Mouse (Mus musculus): ENCODE data around the gene Gm9821. TPM values are rescaled to one million over a fixed set of nuclear protein-coding genes. Genes with fewer than 3 reads are reported as not detected.

Gm9821 gene
- polyA plus RNA-seq, 1 experiment, result not detected

DNA sequence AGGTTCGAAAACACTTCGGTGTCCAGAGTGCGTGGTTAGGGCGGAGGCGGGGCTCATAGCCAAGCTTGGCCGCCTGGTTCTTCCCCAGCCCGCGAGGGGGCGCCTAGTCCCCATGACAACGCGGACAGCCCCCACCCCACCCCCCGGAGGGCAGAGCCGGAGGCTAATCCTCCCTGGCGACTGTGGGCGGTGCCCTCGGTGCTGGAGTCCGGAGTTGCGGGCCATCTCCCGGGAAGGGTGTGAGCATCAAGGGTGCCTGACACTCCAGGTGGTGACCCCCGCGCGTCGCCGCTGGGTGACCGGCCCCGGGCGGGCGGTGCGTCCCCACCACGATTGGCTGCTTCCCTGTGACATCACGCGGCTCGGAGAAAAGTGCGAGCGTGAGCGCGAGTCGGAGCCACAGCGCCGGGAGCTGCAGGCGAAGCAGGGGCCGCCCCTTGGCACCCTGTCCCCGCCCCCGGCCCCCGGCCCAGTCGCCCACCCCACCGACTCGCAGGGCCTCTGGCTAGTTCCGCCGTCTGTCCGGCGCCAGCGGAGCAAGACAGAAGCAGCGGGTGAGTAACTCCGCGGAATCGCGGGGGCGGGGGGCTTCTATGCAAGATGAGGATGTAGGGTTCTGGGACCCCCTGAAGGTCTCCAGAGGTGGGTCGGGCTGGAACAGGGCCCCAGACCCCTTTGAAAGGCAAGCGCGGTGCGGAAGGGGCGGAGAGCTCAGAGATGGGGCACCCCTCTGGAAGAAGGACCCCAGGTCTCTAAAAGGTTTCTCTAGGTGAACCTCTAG is 23.5 kb upstream of the Gm9821 start:
- no peak for TF ChIP-seq POLR2A (IDR thresholded peaks at IDR 0.05; ENCODE audit: low read depth, low read length)
- peak; percentile 33; the same call in 1 of the 2 replicates for TF ChIP-seq CTCF (IDR thresholded peaks at IDR 0.05; ENCODE audit: extremely low read depth, insufficient read length, insufficient replicate concordance, low read depth, low read length)
- peak overlapping the region; percentile 63 for H3K4me3 ChIP-seq (ENCODE audit: low read depth, low read length)
- H3K27me3 ChIP-seq (ENCODE audit: control insufficient read depth, insufficient read depth, low read length), result peaks cover 25% of the 10 kb centered on the region
- peaks cover 22% of the 10 kb centered on the region for H3K4me1 ChIP-seq (ENCODE audit: control insufficient read depth, insufficient read depth, insufficient read length, low read length)
- H3K27ac ChIP-seq (ENCODE audit: insufficient read depth, low read depth, low read length), result no peak overlapping the region
- WGBS, result 1% methylated on average over 64 of the region's 64 CpGs
- H3K36me3 ChIP-seq (ENCODE audit: control insufficient read depth, insufficient read depth, low read length), result peaks cover 14% of the 10 kb centered on the region

DNA sequence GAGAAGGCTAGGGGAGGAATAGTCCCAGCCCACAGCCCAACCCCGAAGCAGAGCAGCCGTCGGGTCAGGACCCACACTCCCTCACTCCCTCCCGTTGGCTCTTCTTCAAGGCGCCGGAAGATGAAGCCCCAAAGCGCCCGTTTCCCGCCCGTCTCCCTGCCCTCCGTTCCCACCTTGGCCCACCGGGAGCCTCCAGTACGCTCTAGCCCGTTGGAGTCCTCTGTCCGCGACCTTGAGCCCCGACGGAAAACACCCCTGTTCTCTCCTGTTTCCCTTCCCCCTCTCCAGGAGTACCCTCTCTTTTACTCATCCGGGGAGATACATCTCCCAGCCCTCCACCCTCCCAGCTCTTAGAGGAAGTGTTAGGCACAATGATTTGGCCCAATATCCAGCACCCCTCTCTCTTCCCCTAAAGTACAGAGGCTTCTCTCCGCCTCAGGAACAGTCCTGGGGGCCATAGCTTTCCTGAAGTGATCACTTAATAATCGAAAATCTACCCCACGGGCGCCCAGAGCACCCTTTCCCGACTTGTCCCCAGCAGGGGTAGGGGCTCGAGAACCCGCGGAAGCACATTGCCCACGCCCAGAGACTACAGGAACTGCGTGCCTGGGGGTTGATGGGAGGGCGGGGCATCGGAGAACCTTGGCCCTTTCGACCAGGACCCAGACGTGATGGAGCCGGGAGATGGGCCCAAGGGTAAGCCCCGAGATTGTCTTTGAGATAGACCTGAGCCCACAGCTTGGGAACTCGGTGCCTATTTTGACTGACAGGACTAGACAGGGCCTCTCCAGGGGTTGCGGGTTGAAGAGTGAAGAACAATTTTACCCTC is 22.7 kb upstream of the Gm9821 start:
- Histone ChIP-seq H3K4me3 (ENCODE audit: low read depth, low read length) (peak overlapping the region; percentile 63), H3K27ac (ENCODE audit: insufficient read depth, low read depth, low read length) (no peak overlapping the region), H3K27me3 (ENCODE audit: control insufficient read depth, insufficient read depth, low read length) (peaks cover 25% of the 10 kb centered on the region), H3K36me3 (ENCODE audit: control insufficient read depth, insufficient read depth, low read length) (peaks cover 7% of the 10 kb centered on the region), H3K4me1 (ENCODE audit: control insufficient read depth, insufficient read depth, insufficient read length, low read length) (peaks cover 22% of the 10 kb centered on the region)
- 3% methylated on average over 37 of the region's 37 CpGs for WGBS
- TF ChIP-seq CTCF (IDR thresholded peaks at IDR 0.05; ENCODE audit: extremely low read depth, insufficient read length, insufficient replicate concordance, low read depth, low read length) (no peak), POLR2A (IDR thresholded peaks at IDR 0.05; ENCODE audit: low read depth, low read length) (no peak; the same call in 1 of the 2 replicates)

DNA sequence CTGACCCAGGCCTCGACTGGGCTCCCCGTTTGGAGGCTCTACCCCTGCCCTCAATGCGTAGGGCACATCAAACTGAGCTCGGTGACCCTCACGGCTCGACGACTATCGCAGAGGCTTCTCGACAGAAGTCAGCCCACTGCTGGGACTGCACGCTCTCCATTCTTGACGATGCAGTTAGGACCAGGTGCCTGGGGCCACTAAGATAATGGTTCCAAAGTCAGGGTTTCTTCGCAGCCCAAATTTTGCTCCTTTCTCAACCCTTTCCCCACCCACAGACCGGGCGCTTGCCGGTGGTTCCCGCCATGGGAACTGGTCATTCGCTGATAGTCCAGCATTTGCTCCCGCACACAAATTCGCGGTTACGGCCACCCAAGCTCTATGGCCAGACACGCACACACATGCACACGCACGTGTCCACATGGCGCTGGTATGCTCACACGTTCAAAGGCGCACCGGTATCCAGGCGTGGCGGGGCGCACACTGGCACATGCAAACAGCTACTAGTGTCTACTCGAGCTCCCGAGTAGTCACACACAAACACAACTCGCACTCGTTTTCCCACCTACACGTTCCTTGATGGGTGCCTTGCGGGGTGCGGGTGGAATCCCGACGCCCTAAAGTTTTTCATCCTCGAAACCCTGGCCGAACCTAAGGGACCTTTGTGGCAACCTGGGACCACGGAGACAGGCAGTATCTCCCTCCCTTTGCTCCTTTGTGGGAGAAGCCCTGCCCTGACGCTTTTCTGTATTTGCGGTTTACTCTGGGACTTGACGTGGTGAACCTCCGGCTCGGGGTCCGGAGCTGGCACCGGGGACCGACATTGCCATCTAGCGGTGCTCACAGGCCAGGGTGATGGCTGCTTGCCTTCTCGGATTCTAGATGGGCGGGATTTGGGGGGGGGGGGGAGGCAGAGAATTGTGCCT is 21.8 kb upstream of the Gm9821 start:
- WGBS, result 3% methylated on average over 54 of the region's 54 CpGs
- H3K4me1 ChIP-seq (ENCODE audit: control insufficient read depth, insufficient read depth, insufficient read length, low read length), result peaks cover 26% of the 10 kb centered on the region
- TF ChIP-seq POLR2A (IDR thresholded peaks at IDR 0.05; ENCODE audit: low read depth, low read length) (no peak), CTCF (IDR thresholded peaks at IDR 0.05; ENCODE audit: extremely low read depth, insufficient read length, insufficient replicate concordance, low read depth, low read length) (peak; percentile 77)
- no peaks in the 10 kb centered on the region for H3K36me3 ChIP-seq (ENCODE audit: control insufficient read depth, insufficient read depth, low read length)
- peaks cover 25% of the 10 kb centered on the region for H3K27me3 ChIP-seq (ENCODE audit: control insufficient read depth, insufficient read depth, low read length)
- H3K4me3 ChIP-seq (ENCODE audit: low read depth, low read length), result peak overlapping the region; percentile 63
- H3K27ac ChIP-seq (ENCODE audit: insufficient read depth, low read depth, low read length), result no peak overlapping the region

DNA sequence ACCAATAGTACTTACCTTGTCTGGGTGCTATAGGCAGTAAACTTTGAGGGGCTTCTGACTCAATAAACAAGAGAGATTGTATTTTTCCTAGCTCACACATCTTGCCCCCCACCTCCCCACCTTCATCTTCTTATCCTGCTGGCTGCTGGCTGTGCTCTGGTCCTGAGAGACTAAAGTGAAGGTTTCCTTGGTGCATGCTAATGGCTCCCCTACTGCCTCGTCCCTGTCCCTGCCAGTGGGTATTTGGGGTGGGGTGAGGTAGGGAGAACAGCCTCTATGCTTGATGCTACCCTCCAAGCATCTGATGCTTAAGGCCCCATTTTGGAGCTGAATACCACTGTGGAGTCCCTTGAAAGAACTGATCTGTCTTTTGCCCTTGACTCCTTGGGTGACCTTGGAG is 20.8 kb upstream of the Gm9821 start:
- 86% methylated on average over 1 of the region's 1 CpGs for WGBS
- Histone ChIP-seq H3K27ac (ENCODE audit: insufficient read depth, low read depth, low read length) (no peak overlapping the region), H3K36me3 (ENCODE audit: control insufficient read depth, insufficient read depth, low read length) (no peaks in the 10 kb centered on the region), H3K4me3 (ENCODE audit: low read depth, low read length) (no peak overlapping the region), H3K27me3 (ENCODE audit: control insufficient read depth, insufficient read depth, low read length) (peaks cover 25% of the 10 kb centered on the region), H3K4me1 (ENCODE audit: control insufficient read depth, insufficient read depth, insufficient read length, low read length) (peaks cover 26% of the 10 kb centered on the region)
- TF ChIP-seq CTCF (IDR thresholded peaks at IDR 0.05; ENCODE audit: extremely low read depth, insufficient read length, insufficient replicate concordance, low read depth, low read length), result no peak
- no peak for TF ChIP-seq POLR2A (IDR thresholded peaks at IDR 0.05; ENCODE audit: low read depth, low read length)

DNA sequence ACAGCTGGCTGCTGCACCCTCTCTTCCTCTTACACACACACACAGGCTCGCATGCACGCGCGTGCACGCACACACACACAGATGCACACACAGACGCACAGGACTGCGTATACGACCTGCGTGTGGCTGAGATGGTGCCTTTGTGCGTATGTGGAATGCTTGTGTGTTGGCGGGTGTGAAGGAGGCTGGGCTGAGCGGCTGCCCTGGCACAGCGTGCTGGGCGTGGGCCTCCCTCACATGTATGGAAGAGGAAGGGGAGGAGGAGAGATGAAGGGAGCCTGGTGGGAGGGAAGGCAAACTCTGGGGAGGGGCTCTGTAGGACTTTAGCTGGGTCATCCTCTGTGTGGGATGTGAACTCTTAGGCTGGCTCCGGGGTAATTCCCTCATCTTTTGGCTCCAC is 20.1 kb upstream of the Gm9821 start:
- no peak for TF ChIP-seq CTCF (IDR thresholded peaks at IDR 0.05; ENCODE audit: extremely low read depth, insufficient read length, insufficient replicate concordance, low read depth, low read length)
- TF ChIP-seq POLR2A (IDR thresholded peaks at IDR 0.05; ENCODE audit: low read depth, low read length), result no peak
- 73% methylated on average over 15 of the region's 15 CpGs for WGBS

DNA sequence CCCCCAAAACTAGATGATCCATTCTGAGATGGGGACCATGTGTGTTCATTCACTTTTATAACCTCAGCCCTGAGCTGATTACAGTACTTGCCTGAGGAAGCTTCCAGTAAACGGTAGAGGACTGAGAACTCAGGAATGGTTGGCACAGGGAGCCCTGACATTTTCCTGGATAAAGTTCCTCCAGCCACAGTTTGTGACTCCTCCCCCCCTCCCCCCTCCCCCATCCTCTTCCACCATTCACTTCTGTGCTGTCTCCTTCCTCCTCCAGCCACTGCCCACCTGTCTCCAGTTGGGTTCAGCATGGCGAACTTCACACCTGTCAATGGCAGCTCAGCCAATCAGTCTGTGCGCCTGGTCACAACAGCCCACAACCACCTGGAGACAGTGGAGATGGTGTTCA is 18.6 kb upstream of the Gm9821 start, which contains the start of gene Chrm4:
Gene Chrm4 (plus strand): TSS at position 301 of the 400 bp plus-strand sequence.
- TF ChIP-seq POLR2A (IDR thresholded peaks at IDR 0.05; ENCODE audit: low read depth, low read length) (no peak), CTCF (IDR thresholded peaks at IDR 0.05; ENCODE audit: extremely low read depth, insufficient read length, insufficient replicate concordance, low read depth, low read length) (no peak)
- Histone ChIP-seq H3K27ac (ENCODE audit: insufficient read depth, low read depth, low read length) (no peak within 1 kb of the TSS), H3K36me3 (ENCODE audit: control insufficient read depth, insufficient read depth, low read length) (no peaks in the 10 kb centered on the region), H3K4me1 (ENCODE audit: control insufficient read depth, insufficient read depth, insufficient read length, low read length) (peaks cover 34% of the 10 kb centered on the region), H3K27me3 (ENCODE audit: control insufficient read depth, insufficient read depth, low read length) (peaks cover 20% of the 10 kb centered on the region), H3K4me3 (ENCODE audit: low read depth, low read length) (peak within 1 kb of the TSS; percentile 43)
- 73% methylated on average over 3 of the region's 3 CpGs for WGBS

More for the DNA sequence above, 20.1 kb upstream of the Gm9821 start:
- H3K27me3 ChIP-seq (ENCODE audit: control insufficient read depth, insufficient read depth, low read length), result peaks cover 25% of the 10 kb centered on the region
- no peak overlapping the region for H3K4me3 ChIP-seq (ENCODE audit: low read depth, low read length)
- peaks cover 30% of the 10 kb centered on the region for H3K4me1 ChIP-seq (ENCODE audit: control insufficient read depth, insufficient read depth, insufficient read length, low read length)
- H3K36me3 ChIP-seq (ENCODE audit: control insufficient read depth, insufficient read depth, low read length), result no peaks in the 10 kb centered on the region
- no peak overlapping the region for H3K27ac ChIP-seq (ENCODE audit: insufficient read depth, low read depth, low read length)
